ENCODE assay signal across 10 mouse cellular contexts in genomic region chr1:43361455-43361863, GRCm38 (mm10).
DNase-seq lines count a peak whose midpoint lies in the region; ATAC-seq and TF ChIP-seq lines count a peak whose summit lies in the region.
"Had no signal": no experiment of that assay in that cellular context is flagged by ENCODE, and none has a peak within 500 bp of the region (broad histone marks: within the 10 kb centered on the region; RNA-seq: fewer than 3 reads in every experiment).

No protein-coding gene starts in this region.

- no peaks in the 10 kb centered on the region for H3K9me3 ChIP-seq in heart, embryonic 15.5 days (replicated peaks)

- H3K9ac ChIP-seq in heart, embryonic 15.5 days = no peak overlapping the region
- H3K9ac ChIP-seq in heart, adult 2 months (ENCODE audit: low read depth, low read length) = no peak overlapping the region

- no peak overlapping the region for H3K27ac ChIP-seq in heart, embryonic 15.5 days
- H3K27ac ChIP-seq in heart, adult 2 months = no peak overlapping the region; the same call in 1 of the 2 replicates
- H3K27ac ChIP-seq: macrophage had no signal

- no peak for DNase-seq in heart, adult 2 months
- DNase-seq in thymus, postnatal 0 days (ENCODE audit: low spot score) = peak; percentile 49
- DNase-seq in thymus, postnatal 25 days = no peak
- peak; percentile 30 for DNase-seq in kidney, postnatal 10 days
- DNase-seq in adrenal gland, adult 18-20 months (ENCODE audit: low spot score in 2 of 2) = no peak
- no peak for DNase-seq in cerebellum, adult 9-10 months
- no peak for DNase-seq in adrenal gland, adult 8-10 months
- DNase-seq: cerebellum, adult 11-12 months had no signal

- 0 out of 2 replicates have a peak overlapping the region, but pooled peaks have one; percentile 2 for H3K4me2 ChIP-seq in heart, embryonic 15.5 days

- no peaks in the 10 kb centered on the region for H3K36me3 ChIP-seq in heart, embryonic 15.5 days
- H3K36me3 ChIP-seq in heart, adult 2 months (ENCODE audit: control insufficient read depth, insufficient read depth, low read length) = no peaks in the 10 kb centered on the region; the same call in 1 of the 2 replicates

- H3K27me3 ChIP-seq in heart, embryonic 15.5 days = no peaks in the 10 kb centered on the region
- H3K27me3 ChIP-seq in heart, adult 2 months (ENCODE audit: control insufficient read depth, insufficient read depth, low read length) = no peaks in the 10 kb centered on the region

- WGBS in heart, embryonic 15.5 days = 38% methylated on average over 3 of the region's 3 CpGs
- 32% methylated on average over 3 of the region's 3 CpGs for WGBS in heart, adult 2 months

- no peaks in the 10 kb centered on the region for H3K79me2 ChIP-seq in heart, adult 2 months (replicated peaks; ENCODE audit: control insufficient read depth, insufficient read depth, low read length)

- TF ChIP-seq POLR2A in heart, adult 2 months (IDR thresholded peaks at IDR 0.05; ENCODE audit: insufficient read depth, low read depth, low read length) = no peak

- no peak for TF ChIP-seq CTCF in heart, adult 2 months (IDR thresholded peaks at IDR 0.05)

- no peak for TF ChIP-seq EP300 in heart, adult 2 months (IDR thresholded peaks at IDR 0.05; ENCODE audit: insufficient read depth, low read depth, low read length)

- intact Hi-C loops in heart, adult 2 months (cut with DNase I) = no loop called here

- no peak overlapping the region for H3K4me3 ChIP-seq in heart, embryonic 15.5 days
- no peak overlapping the region for H3K4me3 ChIP-seq in heart, adult 2 months

- peaks cover 19% of the 10 kb centered on the region for H3K4me1 ChIP-seq in heart, embryonic 15.5 days (replicated peaks)
- peaks cover 7% of the 10 kb centered on the region for H3K4me1 ChIP-seq in heart, adult 2 months (ENCODE audit: control insufficient read depth, insufficient read depth, low read length)

- ATAC-seq in heart, embryonic 15.5 days (replicated peaks; ENCODE audit: insufficient number of reproducible peaks, insufficient read depth, low FRiP score, low read depth) = no peak

Comparison
In these comparisons a context has a peak if more than half of its experiments do, and no peak if none do; other contexts are left out.
1. DNase-seq: peak in thymus, postnatal 0 days (single experiment) and kidney, postnatal 10 days (single experiment); none in heart, adult 2 months (0 of 2), thymus, postnatal 25 days (single experiment), adrenal gland, adult 18-20 months (0 of 2), cerebellum, adult 9-10 months (single experiment) and adrenal gland, adult 8-10 months (single experiment).